Mouse (Mus musculus): ENCODE results near the gene Pdgfa.
A peak's percentile ranks its signal among the peaks of the same experiment; 100 is the strongest.

The Pdgfa gene

DNA sequence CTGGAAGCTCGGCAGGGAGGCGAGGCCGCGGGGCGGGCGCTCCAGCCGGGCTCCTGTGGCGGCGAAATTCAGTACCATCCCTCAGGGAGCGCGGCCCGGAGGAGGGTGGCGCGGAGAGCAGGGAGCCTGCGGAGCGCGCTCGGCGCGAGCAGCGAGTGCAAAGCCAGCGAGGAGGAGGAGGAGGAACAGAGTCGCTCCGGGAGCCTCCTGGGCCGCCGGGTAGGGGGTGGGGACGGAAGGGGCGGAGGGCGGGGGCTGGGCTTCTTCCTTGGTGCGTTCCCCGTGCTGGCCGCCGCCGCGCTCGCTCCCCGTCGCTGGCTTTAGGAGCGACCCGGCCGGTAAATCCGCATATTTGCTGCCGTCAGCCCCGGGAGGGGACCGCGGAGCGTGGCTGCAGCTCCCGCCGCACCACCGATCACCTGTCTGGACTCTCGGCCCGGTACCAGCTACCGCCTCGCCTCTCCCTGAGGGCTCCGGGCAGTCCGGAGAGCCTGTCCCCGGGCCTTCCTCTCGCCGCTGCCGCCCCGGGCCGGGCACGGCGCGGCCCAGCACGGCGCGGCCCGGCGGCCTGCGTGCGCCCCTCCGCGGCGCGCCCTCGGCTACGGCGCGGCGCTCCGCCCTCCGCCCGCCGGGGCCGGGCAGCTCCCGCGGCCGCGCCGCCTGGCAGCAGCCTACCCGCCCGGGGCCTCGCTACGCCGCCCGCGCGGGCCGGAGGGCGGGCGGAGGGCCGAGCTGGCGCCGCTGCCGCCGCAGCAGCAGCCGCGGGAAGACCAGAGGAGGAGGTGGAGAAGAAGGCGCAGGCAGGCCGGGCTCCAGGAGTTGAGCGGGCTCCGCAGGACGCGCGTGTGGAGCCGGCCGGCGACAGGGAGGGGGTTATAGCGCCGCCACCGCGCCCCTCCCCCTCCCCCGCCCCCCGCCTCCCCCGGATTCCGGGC lies 2.1 kb downstream of the Pdgfa start:
- peak; percentile 26 for DNase-seq (ENCODE audit: low read depth)

- no peak for DNase-seq (ENCODE audit: low read depth)
Measured at GRCm38 (mm10) chr5:138994108-138994785, 2.9 kb downstream of the Pdgfa start.

- DNase-seq (ENCODE audit: low read depth), result no peak
Measured at GRCm38 (mm10) chr5:138993371-138994107, 3.6 kb downstream of the Pdgfa start.

DNA sequence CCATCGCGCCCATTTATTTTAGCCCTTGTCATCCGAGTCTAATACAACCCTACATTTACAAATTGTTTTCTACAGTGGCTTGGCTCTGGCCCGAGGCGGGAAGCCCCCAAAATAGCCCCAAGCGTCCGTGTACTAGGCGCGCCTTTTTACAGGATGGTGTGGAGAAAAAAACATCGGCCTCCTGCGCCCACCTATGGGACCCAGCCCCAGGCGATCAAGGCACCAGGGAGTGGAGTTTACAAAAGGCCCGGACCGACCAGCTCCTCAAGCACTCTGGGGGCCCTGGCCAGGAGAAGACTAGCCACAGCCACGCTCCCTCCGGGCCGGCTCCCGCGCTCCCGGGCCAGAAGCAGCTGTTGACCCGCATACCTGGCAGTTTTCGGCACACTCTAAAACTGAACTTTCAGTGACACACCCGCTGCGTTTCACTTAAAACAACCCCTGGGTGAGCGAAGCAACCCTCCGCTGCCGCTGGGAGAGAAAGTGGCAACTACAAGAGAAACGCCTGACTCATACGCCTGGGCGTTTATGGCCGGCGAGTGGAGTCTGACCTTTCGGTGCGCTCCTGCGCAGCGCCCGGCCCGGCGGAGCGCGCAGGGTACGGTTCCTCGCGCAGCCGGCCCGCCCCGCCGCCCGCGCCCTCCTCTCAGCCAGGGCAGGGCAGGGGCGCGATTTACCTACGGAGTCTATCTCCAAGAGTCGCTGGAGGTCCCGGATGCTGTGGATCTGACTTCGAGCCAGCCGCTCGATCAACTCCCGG lies 4.4 kb downstream of the Pdgfa start:
- no peak for DNase-seq (ENCODE audit: low read depth)

DNA sequence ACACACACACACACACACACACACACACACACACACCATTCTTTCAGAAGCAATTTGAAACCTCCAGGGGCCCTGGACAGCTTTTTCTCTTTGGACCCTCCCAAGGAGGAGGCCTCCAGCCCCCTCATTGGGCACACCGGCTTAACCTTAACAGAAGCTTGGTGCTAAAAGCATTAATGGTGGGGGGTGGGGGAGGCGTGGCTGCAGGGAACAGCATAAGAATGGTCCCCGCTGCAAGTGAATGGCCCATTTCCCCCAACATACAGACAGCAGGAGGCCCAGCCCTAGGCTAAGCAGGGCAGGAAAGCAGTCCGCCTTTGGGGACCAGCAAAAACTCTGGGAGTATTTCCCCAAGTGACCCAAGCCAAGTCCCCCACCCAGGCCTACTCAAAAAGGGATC lies 5.4 kb downstream of the Pdgfa start:
- no peak for DNase-seq (ENCODE audit: low read depth)

DNA sequence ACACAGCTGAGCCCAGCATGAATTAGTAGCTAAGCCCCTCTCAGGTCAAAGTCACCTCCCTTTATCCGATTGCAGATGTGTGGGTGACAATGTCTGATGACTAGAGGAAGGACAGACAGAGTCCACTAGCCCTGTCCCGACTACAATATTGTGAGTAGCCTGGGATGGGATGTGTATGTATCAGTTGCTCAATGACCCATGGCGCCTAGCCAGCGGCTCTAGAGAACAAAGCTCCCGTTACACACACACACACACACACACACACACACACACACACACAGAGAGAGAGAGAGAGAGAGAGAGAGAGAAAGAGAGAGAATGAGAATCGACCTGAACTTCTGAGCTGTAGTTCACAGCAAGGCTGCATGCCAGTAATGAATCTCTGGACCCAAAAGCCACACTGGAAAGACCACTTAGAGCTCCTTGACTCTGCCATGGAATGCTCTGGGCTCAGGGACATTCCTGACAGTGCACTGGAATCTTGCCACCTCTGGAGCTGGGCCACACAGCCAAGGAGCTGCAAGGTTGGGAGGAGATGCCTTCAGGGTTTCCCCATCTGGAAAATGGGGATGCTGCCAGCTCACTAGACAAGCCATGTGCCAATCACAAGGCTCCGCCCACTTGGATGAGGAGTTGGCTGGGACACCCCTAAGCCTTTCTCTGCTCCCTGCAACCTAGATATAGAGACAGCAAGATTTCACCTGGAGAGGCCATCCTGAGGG lies 6.3 kb downstream of the Pdgfa start:
- DNase-seq (ENCODE audit: low read depth), result no peak

DNA sequence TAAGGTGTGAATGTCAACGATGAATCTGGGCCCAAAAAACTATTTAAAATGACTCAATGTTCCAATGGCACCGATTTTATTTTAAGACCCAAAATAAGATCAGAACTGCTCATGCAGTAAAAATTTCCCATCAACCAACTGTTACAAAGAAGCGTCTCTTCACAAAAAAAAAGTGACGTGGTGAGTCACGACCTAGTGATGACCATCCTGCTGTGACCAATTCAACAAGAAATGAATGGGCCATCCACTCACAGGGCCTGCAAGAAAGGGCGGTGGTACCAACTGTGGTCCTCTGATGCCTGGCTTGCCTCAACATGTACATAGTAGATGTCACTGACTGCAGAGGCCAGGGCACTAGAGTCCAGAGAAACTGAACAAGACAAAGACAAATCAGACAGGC lies 7.6 kb downstream of the Pdgfa start:
- DNase-seq (ENCODE audit: low read depth), result no peak

DNA sequence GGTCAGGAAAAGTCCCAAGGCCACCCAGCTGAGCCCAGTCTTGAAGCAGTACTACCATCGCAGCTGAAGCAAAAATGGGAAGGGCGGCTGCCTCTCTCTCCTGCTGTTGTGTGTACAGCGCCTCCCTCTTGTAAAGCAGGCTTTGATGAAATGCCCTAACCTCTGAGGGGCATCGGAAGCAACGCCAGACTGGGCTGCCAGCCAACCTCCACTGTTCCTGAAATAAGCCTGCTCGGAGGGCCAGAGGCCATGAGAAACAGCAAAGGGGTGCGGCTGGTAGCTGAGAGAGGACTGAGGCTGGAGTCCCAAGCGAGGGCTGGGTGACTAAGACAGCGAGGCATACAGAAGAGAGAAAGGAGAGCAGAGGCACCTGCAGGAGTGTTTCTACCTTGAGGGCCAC lies 8.4 kb downstream of the Pdgfa start:
- DNase-seq (ENCODE audit: low read depth), result no peak

- no peak for DNase-seq (ENCODE audit: low read depth)
Measured at GRCm38 (mm10) chr5:138987994-138988393, 9.2 kb downstream of the Pdgfa start.

GRCm38 (mm10) chr5:138981921-138982320 lies 15.2 kb downstream of the Pdgfa start:
- no peak for DNase-seq (ENCODE audit: low read depth)

DNA sequence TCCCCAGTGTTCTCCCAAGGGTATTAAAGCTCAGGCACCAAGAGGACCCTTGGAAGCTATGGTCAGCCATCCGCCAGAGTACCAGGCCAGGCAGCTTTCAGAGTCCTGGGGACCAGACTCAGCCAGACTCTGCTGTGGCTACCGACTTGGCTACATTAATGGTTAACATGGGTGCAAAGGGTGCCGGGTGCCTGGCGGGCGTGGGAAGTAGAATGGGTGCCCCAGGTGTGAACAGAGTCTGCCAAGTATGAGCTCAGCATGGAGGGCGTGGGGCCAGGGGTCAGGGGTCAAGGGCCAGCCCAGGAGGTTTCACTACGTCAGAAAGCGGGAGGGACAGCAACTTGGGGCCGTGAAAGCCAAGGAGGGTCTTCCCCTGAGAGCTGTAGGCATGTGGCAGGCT lies 16.6 kb downstream of the Pdgfa start:
- DNase-seq (ENCODE audit: low read depth), result no peak

- DNase-seq (ENCODE audit: low read depth), result no peak
Measured at GRCm38 (mm10) chr5:138979840-138980239, 17.3 kb downstream of the Pdgfa start.

GRCm38 (mm10) chr5:138977759-138978158 lies 19.4 kb downstream of the Pdgfa start:
- no peak for DNase-seq (ENCODE audit: low read depth)

DNA sequence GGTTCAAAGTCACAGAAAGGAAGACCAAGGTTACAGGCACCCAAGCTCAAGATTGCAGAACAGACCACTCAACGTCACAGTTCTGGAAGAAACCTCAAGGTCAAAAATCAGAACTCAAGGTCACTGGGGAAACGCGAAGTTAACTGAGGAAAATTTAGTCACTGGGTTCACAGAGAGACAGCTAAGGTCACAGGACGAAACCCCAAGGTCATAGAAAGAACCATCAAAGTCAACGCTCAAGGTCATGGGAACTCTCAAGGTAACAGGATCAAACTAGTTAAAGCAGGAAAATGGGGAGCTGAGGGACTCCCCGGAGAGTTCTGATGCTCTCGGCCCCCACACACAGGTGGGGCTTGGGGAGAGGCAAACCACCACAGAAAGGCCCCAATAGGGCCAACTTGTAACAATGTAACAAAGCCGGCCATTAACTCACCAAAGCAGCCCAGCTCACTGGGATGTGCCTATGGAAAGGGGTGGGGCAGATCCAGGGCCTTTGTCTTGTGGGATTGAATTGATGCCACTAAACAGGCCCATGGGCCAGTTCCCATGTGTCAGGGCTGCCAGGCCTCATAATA lies 22.2 kb downstream of the Pdgfa start:
- DNase-seq (ENCODE audit: low read depth), result no peak

DNA sequence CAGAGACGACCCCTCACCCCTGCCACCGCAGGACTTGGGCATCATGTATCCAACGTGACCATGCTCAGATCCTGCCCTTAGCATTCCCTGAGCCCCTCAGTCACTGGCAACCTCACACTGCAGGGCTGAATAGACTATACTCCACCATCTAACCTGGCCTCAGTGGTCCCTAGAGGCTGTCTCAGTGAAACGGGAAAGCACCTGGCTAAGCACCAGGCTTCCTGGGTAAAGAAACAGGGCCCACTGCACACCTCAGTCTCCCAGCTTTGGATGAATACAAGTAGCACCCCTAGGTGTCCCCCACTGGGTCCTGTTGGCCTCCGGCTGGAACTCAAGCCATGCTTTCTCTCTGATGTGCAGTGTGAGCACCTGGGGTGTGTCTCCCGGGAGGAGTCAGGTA lies 23.7 kb downstream of the Pdgfa start:
- no peak for DNase-seq (ENCODE audit: low read depth)

GRCm38 (mm10) chr5:138971405-138971804 lies 25.8 kb downstream of the Pdgfa start:
- no peak for DNase-seq (ENCODE audit: low read depth)

DNA sequence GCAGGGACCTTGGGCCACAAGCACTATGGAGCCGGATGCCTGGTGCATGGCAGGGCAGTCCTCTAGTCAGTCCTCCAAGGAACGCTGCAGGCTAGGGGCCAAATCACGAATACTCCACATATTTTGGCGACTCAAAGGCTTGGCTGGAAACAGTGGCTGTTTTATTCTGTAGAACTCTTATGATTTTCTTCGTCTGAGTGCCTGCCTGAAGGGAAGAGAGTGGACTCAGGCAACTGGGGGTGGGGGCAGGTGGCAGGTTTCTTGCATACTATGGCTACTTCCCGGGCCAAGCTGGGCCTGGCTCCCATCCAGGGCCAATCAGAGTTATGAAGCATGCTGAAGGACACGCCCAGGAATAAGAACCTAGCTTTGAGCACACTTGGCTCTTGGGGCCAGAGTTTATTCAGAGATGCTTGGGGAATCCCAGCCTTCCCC lies 27.1 kb downstream of the Pdgfa start:
- DNase-seq (ENCODE audit: low read depth), result no peak

- DNase-seq (ENCODE audit: low read depth), result no peak
Measured at GRCm38 (mm10) chr5:138966033-138966724, 31.0 kb downstream of the Pdgfa start.

DNA sequence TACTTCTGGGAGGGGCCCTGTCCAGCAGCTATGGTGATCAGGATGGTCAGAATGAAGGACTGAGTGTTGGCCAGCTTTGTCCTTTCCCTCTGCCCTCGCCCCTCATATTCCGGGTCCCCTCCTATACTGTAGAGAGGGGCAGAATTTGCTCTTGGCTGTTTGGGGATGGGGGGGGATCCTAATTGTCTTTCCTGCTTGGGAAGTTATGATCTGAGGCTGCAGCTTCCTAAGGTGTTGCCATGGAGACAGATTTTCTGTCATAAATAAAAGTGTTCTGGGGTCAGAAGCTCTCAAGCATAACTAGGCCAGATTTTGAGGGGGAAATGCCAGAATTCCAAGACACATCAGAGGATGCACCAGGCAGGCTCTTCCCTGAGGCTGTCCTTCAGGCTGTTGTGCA lies 31.6 kb downstream of the Pdgfa start:
- DNase-seq (ENCODE audit: low read depth), result no peak

DNA sequence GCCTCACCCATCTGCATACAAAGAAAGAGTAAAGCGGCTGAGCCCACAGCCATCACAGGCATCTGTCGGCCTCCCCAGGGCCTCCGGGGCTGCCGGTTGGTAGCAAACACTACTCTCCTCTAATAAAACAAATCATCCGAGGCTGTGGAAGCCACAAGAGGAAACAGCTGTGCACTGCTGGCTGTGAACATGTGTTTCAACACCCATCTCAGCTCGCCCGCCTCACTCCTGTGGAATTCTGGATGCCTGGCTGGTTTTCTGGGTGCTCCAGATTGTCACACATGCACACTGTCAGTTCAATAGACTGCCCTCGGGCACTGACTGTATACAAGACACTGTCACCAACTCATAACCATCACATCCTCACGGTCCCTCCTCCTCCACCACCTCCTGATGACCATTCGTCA lies 40.7 kb downstream of the Pdgfa start:
- DNase-seq (ENCODE audit: low read depth), result no peak

All from induced T-regulatory cell, adult 2 months (primary cell).